Mouse (Mus musculus) intestine, postnatal 0 days (tissue): Measurements from ENCODE around the gene Zpbp2. TPM values are rescaled to one million over a fixed set of nuclear protein-coding genes. Genes with fewer than 3 reads are reported as not detected.

Experiments used
- ATAC-seq: fragments of 200-750 bp; cut with Nextera tagmentation; 2 replicates; pipeline ENCODE4 v1.8.0; 2017; ENCODE audit warnings: mild to moderate bottlenecking, moderate TSS enrichment, moderate library complexity
- H3K27ac ChIP-seq: fragments of 300-500 bp; sonication (generic); 2 replicates; pipeline ENCODE4 v1.5.1; 2014; ENCODE audit warnings: mild to moderate bottlenecking, low read depth, low read length, moderate library complexity
- H3K27me3 ChIP-seq: fragments of 300-500 bp; sonication (generic); replicated peaks from 2 replicates; pipeline ENCODE4 v1.6.1; 2014; ENCODE audit warnings: low read length, mixed read lengths; ENCODE audit not compliant: control insufficient read depth, insufficient read depth
- H3K36me3 ChIP-seq: fragments of 300-500 bp; sonication (generic); 2 replicates; pipeline ENCODE4 v1.6.1; 2014; ENCODE audit warnings: mild to moderate bottlenecking, moderate library complexity; ENCODE audit not compliant: control insufficient read depth, insufficient read depth
- H3K4me1 ChIP-seq: fragments of 300-500 bp; sonication (generic); replicated peaks from 2 replicates; pipeline ENCODE4 v1.6.1; 2014; ENCODE audit warnings: antibody characterized with exemption, low read length, mixed read lengths; ENCODE audit not compliant: control insufficient read depth, insufficient read depth
- H3K4me2 ChIP-seq: fragments of 300-500 bp; sonication (generic); replicated peaks from 2 replicates; pipeline ENCODE4 v1.6.1; 2014; ENCODE audit warnings: low read depth, mild to moderate bottlenecking, moderate library complexity
- H3K4me3 ChIP-seq: fragments of 300-500 bp; sonication (generic); 2 replicates; pipeline ENCODE4 v1.5.1; 2014; ENCODE audit warnings: low read depth, low read length
- H3K9ac ChIP-seq: fragments of 300-500 bp; sonication (generic); 2 replicates; pipeline ENCODE4 v1.6.1; 2014; ENCODE audit warnings: mild to moderate bottlenecking, low read depth, low read length
- H3K9me3 ChIP-seq: fragments of 300-500 bp; sonication (generic); 2 replicates; pipeline ENCODE4 v1.6.1; 2016; ENCODE audit warnings: mixed run types; ENCODE audit not compliant: control insufficient read depth
- CTCF ChIP-seq: sonication (generic); IDR thresholded peaks from 2 replicates; pipeline ENCODE4 v1.5.1; 2016; ENCODE audit warnings: low read depth, mild to moderate bottlenecking, control low read depth, antibody characterized with exemption, moderate library complexity
- WGBS: fragments of 180-500 bp; shearing (Covaris S2); extraction: QIAGEN DNeasy Blood & Tissue Kit; methylation state at CpG from one replicate; pipeline ENCODE4 v1.1.7; 2014; 5-methylcytosine and 5-hydroxymethylcytosine counted together
- polyA plus RNA-seq: library from polyadenylated mRNA; unstranded; fragments of >200 nt; fragmentation: Nextera tagmentation; extraction: Ambion mirVana; gene quantifications from 2 replicates; pipeline ENCODE4 v1.2.1, GENCODE M21; 2015

Gene Zpbp2
- polyA plus RNA-seq, 1 experiment from 2014 or later = 3.2 TPM

GRCm38 (mm10) chr11:98544890-98545677 lies 5.8 kb upstream of the Zpbp2 start:
- H3K4me3 ChIP-seq = peak overlapping the region; percentile 45
- no peak for TF ChIP-seq CTCF
- H3K9me3 ChIP-seq = no peaks in the 10 kb centered on the region
- 6% methylated on average over 16 of the region's 16 CpGs for WGBS
- H3K9ac ChIP-seq = peak overlapping the region; percentile 40; the same call in 1 of the 2 replicates
- H3K36me3 ChIP-seq = no peaks in the 10 kb centered on the region
- H3K27me3 ChIP-seq = peaks cover 70% of the 10 kb centered on the region
- H3K4me1 ChIP-seq = no peaks in the 10 kb centered on the region; the same call in 1 of the 2 replicates
- H3K27ac ChIP-seq = no peak overlapping the region
- no peak for ATAC-seq
- peak overlapping the region; percentile 78 for H3K4me2 ChIP-seq

GRCm38 (mm10) chr11:98545711-98546231 lies 5.1 kb upstream of the Zpbp2 start, which contains the start of gene Ikzf3:
Ikzf3 (minus strand) TSS chr11:98546031.
- 1% methylated on average over 58 of the region's 58 CpGs for WGBS
- H3K4me2 ChIP-seq = peak within 1 kb of the TSS; percentile 78
- peak within 1 kb of the TSS; percentile 40; the same call in 1 of the 2 replicates for H3K9ac ChIP-seq
- ATAC-seq = no peak
- H3K4me3 ChIP-seq = peak within 1 kb of the TSS; percentile 45
- no peaks in the 10 kb centered on the region; the same call in 1 of the 2 replicates for H3K4me1 ChIP-seq
- H3K27ac ChIP-seq = no peak within 1 kb of the TSS
- H3K36me3 ChIP-seq = no peaks in the 10 kb centered on the region
- TF ChIP-seq CTCF = peak; percentile 17
- no peaks in the 10 kb centered on the region for H3K9me3 ChIP-seq
- H3K27me3 ChIP-seq = peaks cover 76% of the 10 kb centered on the region

GRCm38 (mm10) chr11:98546529-98547307 lies 4.2 kb upstream of the Zpbp2 start:
- H3K27ac ChIP-seq = no peak overlapping the region
- no peak overlapping the region for H3K4me3 ChIP-seq
- no peak overlapping the region for H3K9ac ChIP-seq
- no peak for ATAC-seq
- H3K36me3 ChIP-seq = no peaks in the 10 kb centered on the region
- no peak for TF ChIP-seq CTCF
- H3K27me3 ChIP-seq = peaks cover 72% of the 10 kb centered on the region
- no peaks in the 10 kb centered on the region; the same call in 1 of the 2 replicates for H3K4me1 ChIP-seq
- no peak overlapping the region for H3K4me2 ChIP-seq
- WGBS = 49% methylated on average over 12 of the region's 12 CpGs
- no peaks in the 10 kb centered on the region for H3K9me3 ChIP-seq

GRCm38 (mm10) chr11:98547308-98547693 lies 3.6 kb upstream of the Zpbp2 start:
- Histone ChIP-seq H3K4me2 (no peak overlapping the region), H3K4me3 (no peak overlapping the region), H3K9ac (no peak overlapping the region), H3K4me1 (no peaks in the 10 kb centered on the region; the same call in 1 of the 2 replicates), H3K36me3 (no peaks in the 10 kb centered on the region), H3K27me3 (peaks cover 66% of the 10 kb centered on the region), H3K27ac (no peak overlapping the region), H3K9me3 (no peaks in the 10 kb centered on the region)
- ATAC-seq = no peak
- 60% methylated on average over 3 of the region's 3 CpGs for WGBS
- no peak for TF ChIP-seq CTCF

- H3K27ac ChIP-seq = no peak overlapping the region
- H3K4me1 ChIP-seq = no peaks in the 10 kb centered on the region; the same call in 1 of the 2 replicates
- H3K9ac ChIP-seq = no peak overlapping the region
- TF ChIP-seq CTCF = peak; percentile 53
- peaks cover 49% of the 10 kb centered on the region for H3K27me3 ChIP-seq
- H3K36me3 ChIP-seq = no peaks in the 10 kb centered on the region
- WGBS = 74% methylated on average over 4 of the region's 4 CpGs
- no peak for ATAC-seq
- H3K4me3 ChIP-seq = no peak overlapping the region
- no peak overlapping the region for H3K4me2 ChIP-seq
- no peaks in the 10 kb centered on the region for H3K9me3 ChIP-seq
Observed at GRCm38 (mm10) chr11:98549363-98549762, 1.5 kb upstream of the Zpbp2 start.
